Mouse (Mus musculus): ENCODE measurements around the gene Rhox6. TPM values are rescaled to one million over a fixed set of nuclear protein-coding genes. Genes with fewer than 3 reads are reported as not detected.
"Not testable (repeated sequence)": the region's sequence is repeated elsewhere in the genome, so short reads cannot be mapped to it uniquely, and the experiment has no call there.

Gene Rhox6
- polyA plus RNA-seq (2016; fragmentation: Nextera tagmentation; extraction: Ambion mirVana) = not detected in 2 replicates

GRCm38 (mm10) chrX:37826610-37827009 lies at the start of gene Rhox6:
Gene Rhox6, plus strand, starts transcription at chrX:37826910.
- not testable (repeated sequence) for ATAC-seq (ENCODE audit: low FRiP score); H3K9me3 ChIP-seq (replicated peaks); H3K27me3 ChIP-seq; H3K4me1 ChIP-seq; H3K36me3 ChIP-seq; H3K27ac ChIP-seq; H3K9ac ChIP-seq; H3K4me2 ChIP-seq (replicated peaks); H3K4me3 ChIP-seq
- WGBS = 96% methylated on average over 4 of the region's 12 CpGs

- H3K27me3 ChIP-seq = no peaks in the 10 kb centered on the region
- no peaks in the 10 kb centered on the region for H3K9me3 ChIP-seq (replicated peaks)
- no peaks in the 10 kb centered on the region for H3K4me1 ChIP-seq
- H3K4me2 ChIP-seq (replicated peaks) = no peak overlapping the region
- H3K27ac ChIP-seq = no peak overlapping the region
- ATAC-seq (ENCODE audit: low FRiP score) = no peak
- 80% methylated on average over 15 of the region's 15 CpGs for WGBS
- H3K36me3 ChIP-seq = no peaks in the 10 kb centered on the region
- no peak overlapping the region for H3K9ac ChIP-seq
- H3K4me3 ChIP-seq = no peak overlapping the region
Observed at GRCm38 (mm10) chrX:37807286-37808080, 19.2 kb upstream of the Rhox6 start.

GRCm38 (mm10) chrX:37809396-37809795 lies 17.3 kb upstream of the Rhox6 start:
- Histone ChIP-seq H3K27ac (no peak overlapping the region), H3K9ac (no peak overlapping the region), H3K9me3 (replicated peaks) (no peaks in the 10 kb centered on the region), H3K4me2 (replicated peaks) (no peak overlapping the region), H3K36me3 (no peaks in the 10 kb centered on the region), H3K4me3 (no peak overlapping the region), H3K4me1 (no peaks in the 10 kb centered on the region), H3K27me3 (no peaks in the 10 kb centered on the region)
- WGBS = 76% methylated on average over 2 of the region's 2 CpGs
- ATAC-seq (ENCODE audit: low FRiP score) = no peak

GRCm38 (mm10) chrX:37811179-37811578 lies 15.5 kb upstream of the Rhox6 start:
- no peaks in the 10 kb centered on the region for H3K27me3 ChIP-seq
- H3K27ac ChIP-seq = no peak overlapping the region
- H3K4me2 ChIP-seq (replicated peaks) = no peak overlapping the region
- H3K4me1 ChIP-seq = no peaks in the 10 kb centered on the region
- H3K9ac ChIP-seq = no peak overlapping the region
- H3K4me3 ChIP-seq = no peak overlapping the region
- no peaks in the 10 kb centered on the region for H3K9me3 ChIP-seq (replicated peaks)
- ATAC-seq (ENCODE audit: low FRiP score) = no peak
- H3K36me3 ChIP-seq = no peaks in the 10 kb centered on the region
- WGBS = 27% methylated on average over 5 of the region's 5 CpGs

- WGBS = 77% methylated on average over 10 of the region's 10 CpGs
- Histone ChIP-seq H3K4me3 (no peak overlapping the region), H3K9me3 (replicated peaks) (no peaks in the 10 kb centered on the region; the same call in 1 of the 2 replicates), H3K27ac (no peak overlapping the region), H3K4me2 (replicated peaks) (no peak overlapping the region), H3K27me3 (no peaks in the 10 kb centered on the region), H3K9ac (no peak overlapping the region), H3K4me1 (no peaks in the 10 kb centered on the region), H3K36me3 (no peaks in the 10 kb centered on the region)
- ATAC-seq (ENCODE audit: low FRiP score) = no peak
Observed at GRCm38 (mm10) chrX:37815665-37816064, 11.0 kb upstream of the Rhox6 start.

GRCm38 (mm10) chrX:37831386-37831785 lies 4.7 kb downstream of the Rhox6 start, which contains the start of gene Rhox7a:
Gene Rhox7a, plus strand, starts transcription at chrX:37831686.
- not testable (repeated sequence) for H3K4me2 ChIP-seq (replicated peaks); H3K27ac ChIP-seq; ATAC-seq (ENCODE audit: low FRiP score)

GRCm38 (mm10) chrX:37871641-37872040 lies 44.9 kb downstream of the Rhox6 start:
- H3K4me1 ChIP-seq = no peaks in the 10 kb centered on the region
- H3K4me2 ChIP-seq (replicated peaks) = no peak overlapping the region
- no peaks in the 10 kb centered on the region for H3K9me3 ChIP-seq (replicated peaks)
- H3K27ac ChIP-seq = no peak overlapping the region
- H3K36me3 ChIP-seq = no peaks in the 10 kb centered on the region
- H3K9ac ChIP-seq = no peak overlapping the region
- no peak for ATAC-seq (ENCODE audit: low FRiP score)
- 90% methylated on average over 2 of the region's 2 CpGs for WGBS
- no peaks in the 10 kb centered on the region for H3K27me3 ChIP-seq
- H3K4me3 ChIP-seq = no peak overlapping the region

More at GRCm38 (mm10) chrX:37831386-37831785, 4.7 kb downstream of the Rhox6 start, which contains the start of gene Rhox7a:
- H3K4me3 ChIP-seq; H3K9ac ChIP-seq; H3K9me3 ChIP-seq (replicated peaks); H3K27me3 ChIP-seq; H3K4me1 ChIP-seq; H3K36me3 ChIP-seq: not testable (repeated sequence)
- WGBS = 77% methylated on average over 8 of the region's 8 CpGs

- 81% methylated on average over 4 of the region's 4 CpGs for WGBS
- no peak within 1 kb of the TSS for H3K27ac ChIP-seq
Observed at GRCm38 (mm10) chrX:37878844-37879243, 52.1 kb downstream of the Rhox6 start, which contains the start of gene Rhox8. Gene Rhox8, minus strand, starts transcription at chrX:37878944.

More at GRCm38 (mm10) chrX:37878844-37879243, 52.1 kb downstream of the Rhox6 start, which contains the start of gene Rhox8:
- H3K4me2 ChIP-seq (replicated peaks) = no peak within 1 kb of the TSS
- H3K4me1 ChIP-seq = no peaks in the 10 kb centered on the region
- no peak within 1 kb of the TSS for H3K4me3 ChIP-seq
- no peak within 1 kb of the TSS for H3K9ac ChIP-seq
- no peaks in the 10 kb centered on the region for H3K27me3 ChIP-seq
- no peak for ATAC-seq (ENCODE audit: low FRiP score)
- no peaks in the 10 kb centered on the region for H3K9me3 ChIP-seq (replicated peaks)
- H3K36me3 ChIP-seq = no peaks in the 10 kb centered on the region

Other genes starting within 250 kb of the Rhox6 start
- gene Rhox3f, start 245.9 kb upstream of the Rhox6 start, polyA plus RNA-seq (2016; fragmentation: Nextera tagmentation; extraction: Ambion mirVana) = not detected in 2 replicates
- not detected in 2 replicates for gene Rhox4f, start 219.2 kb upstream of the Rhox6 start, polyA plus RNA-seq (2016; fragmentation: Nextera tagmentation; extraction: Ambion mirVana)
- gene Rhox3g, start 198.3 kb upstream of the Rhox6 start, polyA plus RNA-seq (2016; fragmentation: Nextera tagmentation; extraction: Ambion mirVana) = not detected in 2 replicates
- gene Rhox2g, start 183.4 kb upstream of the Rhox6 start, polyA plus RNA-seq (2016; fragmentation: Nextera tagmentation; extraction: Ambion mirVana) = 1.1 TPM in 1 of 2 replicates, not detected in the other
- not detected in 2 replicates for gene Rhox4g, start 175.6 kb upstream of the Rhox6 start, polyA plus RNA-seq (2016; fragmentation: Nextera tagmentation; extraction: Ambion mirVana)
- gene Rhox3h, start 158.1 kb upstream of the Rhox6 start, polyA plus RNA-seq (2016; fragmentation: Nextera tagmentation; extraction: Ambion mirVana) = not detected in 2 replicates
- gene Rhox2h, start 153.6 kb upstream of the Rhox6 start, polyA plus RNA-seq (2016; fragmentation: Nextera tagmentation; extraction: Ambion mirVana) = 0.53 TPM in 1 of 2 replicates, not detected in the other
- 0.49 TPM in 1 of 2 replicates, not detected in the other for gene Rhox5, start 22.1 kb upstream of the Rhox6 start, polyA plus RNA-seq (2016; fragmentation: Nextera tagmentation; extraction: Ambion mirVana)
- gene Rhox7a, start 4.8 kb downstream of the Rhox6 start, polyA plus RNA-seq (2016; fragmentation: Nextera tagmentation; extraction: Ambion mirVana) = not detected in 2 replicates
- not detected in 2 replicates for gene Rhox8, start 52.0 kb downstream of the Rhox6 start, polyA plus RNA-seq (2016; fragmentation: Nextera tagmentation; extraction: Ambion mirVana)
- not detected in 2 replicates for gene Rhox7b, start 70.3 kb downstream of the Rhox6 start, polyA plus RNA-seq (2016; fragmentation: Nextera tagmentation; extraction: Ambion mirVana)
- not detected in 2 replicates for gene Rhox9, start 74.9 kb downstream of the Rhox6 start, polyA plus RNA-seq (2016; fragmentation: Nextera tagmentation; extraction: Ambion mirVana)
- not detected in 2 replicates for gene Btg1-ps1, start 191.9 kb downstream of the Rhox6 start, polyA plus RNA-seq (2016; fragmentation: Nextera tagmentation; extraction: Ambion mirVana)
- gene Btg1-ps2, start 216.2 kb downstream of the Rhox6 start, polyA plus RNA-seq (2016; fragmentation: Nextera tagmentation; extraction: Ambion mirVana) = not detected in 2 replicates
- not detected in 2 replicates for gene Rhox10, start 239.6 kb downstream of the Rhox6 start, polyA plus RNA-seq (2016; fragmentation: Nextera tagmentation; extraction: Ambion mirVana)